Mouse (Mus musculus) layer of hippocampus, adult 2 months (tissue): ENCODE results near the gene Chrnd. TPM values are rescaled to one million over a fixed set of nuclear protein-coding genes. Genes with fewer than 3 reads are reported as not detected.
A peak's percentile ranks its signal among the peaks of the same experiment; 100 is the strongest.

ENCODE experiments used
- DNase-seq, 2 experiments: peaks; one replicate each; pipeline ENCODE4 v3.0.0; 2022; ENCODE audit warnings: low spot score in 2 of 2
- H3K27ac ChIP-seq: fragments of 200-600 bp; 2 replicates; pipeline ENCODE4 v1.8.1; 2022
- H3K4me3 ChIP-seq: fragments of 200-600 bp; 2 replicates; pipeline ENCODE4 v1.8.1; 2022; ENCODE audit warnings: mild to moderate bottlenecking
- CTCF ChIP-seq: fragments of 200-600 bp; conservative IDR thresholded peaks from 2 replicates; pipeline ENCODE4 v1.8.1; 2022; ENCODE audit warnings: antibody characterized with exemption, mild to moderate bottlenecking, moderate library complexity
- long read RNA-seq, 2 experiments: library from polyadenylated mRNA; stranded (forward); transcript quantifications; one replicate each; pipeline ENCODE4 v2.0.0; 2021; ENCODE audit warnings: borderline mapping rate in 2 of 2
- total RNA-seq, 2 experiments: library from RNA; stranded (reverse); gene quantifications; 2 replicates each; pipeline ENCODE4 v1.2.3; 2021

Gene Chrnd
- total RNA-seq: not detected
- long read RNA-seq, experiment 1: 0 reads
- long read RNA-seq, experiment 2: 0 reads

DNA sequence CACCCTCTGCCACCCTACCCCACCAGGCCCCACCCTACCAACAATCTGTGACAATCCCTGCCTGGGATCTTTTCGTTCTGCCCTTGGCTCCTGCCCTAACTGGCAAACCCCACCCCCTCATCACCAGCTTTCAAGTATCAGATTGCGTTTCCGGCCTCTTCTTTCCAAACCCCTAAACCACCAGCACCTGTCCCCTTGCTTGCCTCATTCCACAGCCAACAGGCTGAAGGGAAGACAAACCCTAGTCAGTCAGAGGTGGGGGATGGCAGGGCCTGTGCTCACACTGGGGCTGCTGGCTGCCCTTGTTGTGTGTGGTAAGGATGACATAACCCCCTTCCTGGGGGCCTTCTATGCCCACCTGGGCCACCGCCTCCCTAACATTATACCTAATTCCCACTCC lies at the start of gene Chrnd:
Gene Chrnd, plus strand, starts transcription at position 179 of the 400 bp plus-strand sequence.
- no peak for TF ChIP-seq CTCF

DNA sequence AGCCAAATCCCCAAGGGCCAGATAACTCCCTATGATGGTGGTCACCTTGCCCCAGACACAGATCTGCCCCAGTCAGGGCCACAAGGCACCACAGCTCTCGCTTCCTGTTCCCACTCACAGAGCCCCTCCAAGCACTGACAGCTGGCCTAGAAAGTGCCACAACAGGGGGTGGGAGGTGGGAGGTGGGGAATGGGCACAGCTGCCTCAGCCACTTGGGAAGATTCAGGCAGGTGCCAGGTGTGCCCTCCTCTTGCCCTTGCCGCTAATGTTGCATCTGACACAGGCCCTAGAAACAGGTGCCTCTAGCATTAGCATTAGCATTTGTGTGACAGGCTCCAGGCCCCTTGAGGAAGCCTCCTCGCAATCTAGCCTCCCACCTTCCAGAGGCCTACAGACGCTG lies 48.9 kb upstream of the Chrnd start:
- DNase-seq: no peak
- no peak overlapping the region for H3K27ac ChIP-seq
- no peak overlapping the region for H3K4me3 ChIP-seq
- no peak for TF ChIP-seq CTCF

More for the DNA sequence above, at the start of gene Chrnd:
- Histone ChIP-seq H3K4me3 (no peak within 1 kb of the TSS), H3K27ac (no peak within 1 kb of the TSS)
- DNase-seq: no peak

DNA sequence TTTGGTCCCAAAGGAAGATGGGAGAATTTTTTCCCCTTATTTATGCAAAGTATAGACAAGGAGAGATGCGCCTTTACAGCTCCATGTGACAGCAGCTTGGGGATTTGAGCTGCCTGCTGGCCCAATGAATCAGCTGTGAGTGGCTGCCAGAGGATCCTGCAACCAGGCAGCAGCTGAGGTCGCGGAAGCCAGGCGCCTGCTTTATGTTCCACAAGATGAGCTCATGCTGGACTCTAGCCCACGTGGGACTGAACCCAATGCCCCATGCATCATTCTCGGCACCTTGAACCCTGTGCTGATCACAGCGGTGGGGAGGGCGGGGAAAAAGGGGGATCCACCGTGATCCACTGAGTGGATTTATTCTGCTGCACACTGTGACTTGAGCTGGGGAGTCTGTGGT lies 48.0 kb upstream of the Chrnd start:
- no peak overlapping the region for H3K4me3 ChIP-seq
- TF ChIP-seq CTCF: no peak
- H3K27ac ChIP-seq: no peak overlapping the region
- DNase-seq: no peak

DNA sequence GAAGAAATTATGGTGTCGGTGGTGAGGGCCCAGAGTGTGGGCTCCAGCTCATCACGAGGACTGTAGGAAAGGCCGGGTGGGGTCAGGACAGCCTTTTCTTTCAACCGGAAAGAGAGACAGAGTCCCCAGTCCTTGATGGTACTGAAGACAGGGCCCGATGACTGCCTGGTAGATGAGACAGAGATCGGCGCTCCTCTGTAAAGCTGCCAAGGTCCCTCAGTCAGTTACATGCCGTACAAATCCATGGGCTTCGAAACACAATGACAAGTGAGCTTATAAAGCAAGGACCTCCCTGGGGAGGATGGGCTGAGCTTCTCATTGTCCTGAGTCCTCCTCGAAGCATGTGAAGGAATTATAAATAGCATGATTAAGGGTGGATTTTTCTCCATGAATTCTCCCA lies 47.3 kb upstream of the Chrnd start:
- H3K27ac ChIP-seq: no peak overlapping the region
- DNase-seq: no peak
- no peak for TF ChIP-seq CTCF
- no peak overlapping the region for H3K4me3 ChIP-seq

DNA sequence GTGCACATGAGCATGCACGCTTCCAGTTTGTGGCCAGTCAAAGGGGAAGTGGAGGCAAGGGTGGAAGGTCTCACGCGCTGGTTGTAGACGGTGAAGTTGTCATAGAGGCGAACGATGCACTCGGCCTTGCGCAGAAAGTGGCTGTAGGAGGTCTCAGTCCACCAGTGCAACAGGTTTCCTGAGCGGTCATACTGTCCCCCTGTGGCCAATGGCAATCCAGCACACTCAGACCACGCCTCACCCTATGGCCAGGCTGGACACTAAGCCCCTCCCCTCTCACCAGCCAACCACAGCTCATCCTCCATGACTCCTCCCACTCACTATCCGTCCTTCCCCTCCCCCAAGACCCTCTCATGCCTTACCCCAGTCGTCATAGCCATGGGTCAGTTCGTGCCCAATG lies 41.0 kb upstream of the Chrnd start:
- no peak for TF ChIP-seq CTCF
- Histone ChIP-seq H3K27ac (no peak overlapping the region), H3K4me3 (no peak overlapping the region)
- no peak for DNase-seq

DNA sequence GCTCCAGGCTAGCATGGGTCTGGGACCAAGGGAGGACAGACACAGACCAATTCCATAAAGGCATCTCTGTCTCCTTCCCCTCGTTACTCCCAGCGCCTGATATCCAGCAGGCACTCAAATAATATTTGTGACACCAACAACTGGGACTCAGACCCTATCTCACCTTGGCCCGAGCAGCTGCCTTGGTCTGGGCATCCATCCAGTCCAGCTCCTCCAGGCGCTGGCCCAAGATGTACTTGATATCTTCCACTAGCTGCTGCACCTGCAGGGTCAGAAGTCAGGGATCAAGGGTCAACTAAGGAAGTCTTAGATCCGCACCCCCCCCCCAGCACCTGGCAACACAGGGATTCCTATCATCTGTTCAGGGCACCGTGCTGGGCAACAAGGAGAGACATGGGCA lies 39.1 kb upstream of the Chrnd start:
- DNase-seq: no peak
- Histone ChIP-seq H3K27ac (no peak overlapping the region), H3K4me3 (no peak overlapping the region)
- TF ChIP-seq CTCF: no peak

DNA sequence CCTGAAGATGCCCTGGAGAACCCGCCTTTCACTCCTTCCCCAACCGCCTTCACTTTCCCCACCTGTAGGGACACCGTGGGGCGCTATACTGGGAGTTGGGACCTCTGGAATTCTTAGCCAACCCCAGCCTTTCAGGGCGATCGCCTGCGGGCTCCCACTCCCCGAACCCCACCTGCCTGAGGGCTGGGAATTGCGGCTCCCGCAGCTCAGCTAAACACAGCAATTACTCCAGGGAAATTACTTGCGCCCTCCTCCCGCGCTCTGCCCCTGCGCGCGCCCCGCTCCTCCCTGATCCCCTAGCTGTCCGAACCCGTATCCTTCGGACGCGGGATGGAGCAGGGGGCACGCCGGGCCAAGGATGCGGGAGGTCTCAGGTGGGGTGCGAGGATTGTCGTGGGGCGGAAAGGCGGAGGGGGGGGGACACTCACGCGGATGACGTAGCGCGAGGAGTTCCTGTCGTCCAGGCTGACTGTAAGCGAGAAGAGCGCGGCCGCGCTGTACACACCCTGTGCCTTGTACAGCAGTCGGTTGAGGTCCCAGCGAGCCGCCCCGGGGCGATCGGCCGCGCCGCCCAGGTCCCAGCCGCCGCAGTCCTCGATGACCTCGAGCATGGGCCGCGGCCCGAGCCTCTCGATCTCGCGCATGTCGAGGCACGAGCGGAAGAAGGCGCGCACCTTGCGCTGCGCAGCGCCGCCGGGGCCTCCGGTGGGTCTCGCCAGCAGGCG lies 36.5 kb upstream of the Chrnd start:
- no peak for DNase-seq
- Histone ChIP-seq H3K4me3 (peak overlapping the region; percentile 15; the same call in 1 of the 2 replicates), H3K27ac (no peak overlapping the region)
- no peak for TF ChIP-seq CTCF

DNA sequence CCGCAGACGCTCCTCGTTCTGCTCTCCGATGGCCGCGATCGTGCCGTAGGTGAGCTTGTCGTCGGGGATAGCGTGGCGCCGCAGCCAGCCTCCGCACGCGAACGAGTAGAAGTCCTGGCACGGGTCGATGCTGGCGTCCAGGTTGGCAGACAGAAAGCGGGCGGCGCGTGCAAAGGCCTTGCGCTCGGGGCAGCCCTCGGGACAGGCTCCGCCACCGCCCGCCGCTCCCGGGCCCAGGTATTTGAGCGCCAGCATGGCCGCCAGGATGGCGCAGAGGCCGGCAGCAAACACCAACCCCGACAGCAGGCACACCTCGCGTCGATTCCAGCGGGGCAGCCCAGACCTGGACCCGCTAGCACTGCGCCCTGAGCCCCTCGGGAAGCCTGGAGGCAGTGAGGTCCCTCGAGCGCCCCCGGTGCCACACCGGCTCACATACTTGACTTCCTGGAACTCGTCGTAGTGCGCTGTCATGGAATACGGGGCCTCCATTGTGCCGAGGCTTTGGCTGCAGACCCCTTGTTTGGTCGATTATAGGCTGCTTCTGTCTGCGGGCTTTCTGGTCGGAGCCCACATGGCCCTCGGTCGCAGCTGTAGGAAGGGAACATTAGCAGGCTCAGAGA lies 35.8 kb upstream of the Chrnd start:
- DNase-seq: no peak
- no peak for TF ChIP-seq CTCF
- peak overlapping the region; percentile 15; the same call in 1 of the 2 replicates for H3K4me3 ChIP-seq
- H3K27ac ChIP-seq: no peak overlapping the region

DNA sequence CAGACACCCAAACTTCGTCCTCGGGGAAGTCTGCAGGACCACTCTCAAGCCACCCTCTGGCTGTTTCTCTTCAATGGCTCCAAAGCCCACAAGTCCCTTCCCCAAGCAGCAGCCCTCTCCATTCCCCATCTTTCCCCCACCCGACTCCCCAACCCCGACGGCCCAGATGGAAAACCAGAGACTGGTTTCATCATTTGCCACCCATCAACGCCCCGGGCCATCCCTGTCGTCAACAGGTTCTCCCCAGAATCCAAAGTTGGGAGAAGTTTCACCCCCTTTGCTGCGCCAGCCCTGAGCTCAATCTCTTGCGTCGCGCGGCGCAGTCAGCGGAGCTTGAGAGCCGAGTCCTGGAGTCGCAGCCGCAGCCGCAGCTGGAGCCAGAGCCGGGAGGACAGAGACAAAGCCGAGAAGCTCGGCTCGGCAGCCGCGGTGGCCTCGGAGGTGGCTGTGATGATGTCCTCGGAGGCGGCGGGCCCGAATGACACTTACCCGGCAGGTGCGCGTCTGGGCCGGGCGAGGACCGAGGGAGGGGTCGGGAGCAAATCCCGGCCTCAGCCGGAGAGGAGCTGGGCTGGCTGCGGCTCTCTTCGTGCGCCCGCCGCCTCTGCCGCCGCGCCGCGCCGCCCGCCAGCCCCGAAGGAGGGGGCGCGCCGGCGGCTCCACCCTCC lies 34.7 kb upstream of the Chrnd start:
- Histone ChIP-seq H3K27ac (no peak overlapping the region), H3K4me3 (peak overlapping the region; percentile 37)
- TF ChIP-seq CTCF: no peak
- DNase-seq: no peak

DNA sequence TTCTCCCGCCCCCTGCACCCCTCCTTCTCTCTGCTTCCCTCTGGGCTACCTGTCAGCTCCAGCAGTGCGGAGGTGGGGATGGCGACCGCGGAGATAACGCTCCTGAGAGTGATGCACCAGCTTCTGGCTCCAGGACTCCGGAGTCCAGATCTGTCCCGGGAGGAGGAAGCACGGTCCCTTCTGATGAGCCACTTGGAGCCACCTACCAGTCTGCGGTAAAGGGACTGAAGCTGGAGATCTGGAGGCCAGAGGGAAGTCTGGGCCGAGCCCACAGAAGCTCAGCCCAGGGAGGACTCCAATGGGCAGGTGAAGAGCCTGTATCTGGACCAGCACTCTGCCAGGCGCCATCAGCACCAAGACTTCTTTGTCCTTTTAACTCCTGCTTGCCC lies 34.2 kb upstream of the Chrnd start, which contains the start of gene Ecel1:
Gene Ecel1, minus strand, starts transcription at position 323 of the 389 bp plus-strand sequence.
- TF ChIP-seq CTCF: no peak
- Histone ChIP-seq H3K27ac (no peak within 1 kb of the TSS), H3K4me3 (peak within 1 kb of the TSS; percentile 37)
- DNase-seq: no peak

DNA sequence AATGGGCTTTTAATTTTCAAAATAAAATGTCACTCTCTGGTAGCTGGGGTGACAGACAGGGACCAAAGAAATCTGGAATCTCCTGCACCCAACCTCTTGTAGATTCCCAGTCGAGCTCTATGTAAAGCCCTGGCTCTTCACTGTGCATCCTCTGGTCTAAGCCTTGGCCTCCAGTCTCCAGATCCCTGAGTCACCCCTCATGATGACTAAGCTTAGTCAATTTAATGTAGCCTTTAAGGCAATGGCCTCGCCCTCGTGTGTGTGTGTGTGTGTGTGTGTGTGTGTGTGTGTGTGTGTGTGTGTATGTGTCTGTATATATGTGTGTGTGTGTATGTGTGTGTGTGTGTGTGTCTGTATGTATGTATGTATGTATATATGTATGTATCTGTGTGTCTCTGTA lies 31.0 kb upstream of the Chrnd start:
- TF ChIP-seq CTCF: no peak
- Histone ChIP-seq H3K27ac (no peak overlapping the region), H3K4me3 (no peak overlapping the region)
- DNase-seq: no peak

DNA sequence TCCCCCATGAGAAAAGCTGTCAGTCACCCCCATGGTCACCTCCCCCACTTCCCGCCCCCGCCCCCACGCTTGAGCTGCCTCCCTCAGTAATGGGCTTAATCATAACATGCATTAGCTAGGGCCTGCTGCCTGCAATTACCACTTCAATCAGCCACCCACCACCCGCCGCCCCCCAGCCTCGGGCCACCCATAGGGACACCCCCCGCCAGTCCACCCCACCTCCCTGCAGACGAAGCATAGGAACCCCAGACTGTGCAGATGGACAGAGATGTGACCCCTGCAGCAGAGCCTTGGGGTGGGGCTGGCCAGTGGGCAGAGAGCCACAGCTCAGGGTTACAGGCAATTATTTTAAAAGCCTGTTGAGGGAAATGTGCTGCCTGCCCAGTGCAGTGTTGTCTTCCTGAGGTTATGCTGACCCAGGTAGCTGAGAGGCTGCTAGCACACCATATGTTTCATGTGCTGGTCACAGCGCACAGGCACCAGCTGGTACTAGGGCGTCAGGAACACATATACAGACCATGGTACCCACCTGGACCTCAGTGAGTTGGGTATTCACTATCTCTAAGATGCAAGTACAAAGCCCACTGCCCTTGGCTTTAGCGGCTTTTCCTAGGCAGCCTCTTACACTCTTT lies 26.1 kb upstream of the Chrnd start:
- TF ChIP-seq CTCF: no peak
- no peak for DNase-seq
- H3K27ac ChIP-seq: no peak overlapping the region
- H3K4me3 ChIP-seq: no peak overlapping the region

DNA sequence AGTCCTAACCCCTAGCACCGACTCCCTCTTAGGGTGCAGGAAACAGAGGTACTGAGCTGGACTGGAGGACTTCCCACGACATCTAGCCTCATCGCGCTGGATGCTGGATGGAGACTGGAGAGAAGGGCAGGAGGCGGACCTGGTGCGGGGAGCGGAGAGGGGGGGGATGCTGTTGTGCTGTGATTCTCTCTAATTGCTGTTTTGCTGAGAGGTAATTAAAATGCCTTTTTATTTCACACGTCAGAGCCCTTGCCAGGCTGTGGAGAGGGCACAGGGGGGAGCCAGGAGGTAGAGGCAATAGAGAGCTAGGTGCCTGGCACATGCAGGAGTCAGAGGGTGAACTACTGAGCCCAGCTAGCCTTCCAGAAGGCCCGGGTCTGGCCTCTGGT lies 25.6 kb upstream of the Chrnd start:
- no peak for TF ChIP-seq CTCF
- H3K27ac ChIP-seq: no peak overlapping the region
- H3K4me3 ChIP-seq: no peak overlapping the region
- no peak for DNase-seq
